Mouse (Mus musculus): Measurements from ENCODE around the gene Krtap12-1. TPM values are rescaled to one million over a fixed set of nuclear protein-coding genes. Genes with fewer than 3 reads are reported as not detected.
"Not testable (repeated sequence)": the region's sequence is repeated elsewhere in the genome, so short reads cannot be mapped to it uniquely, and the experiment has no call there.

Krtap12-1 gene
- polyA plus RNA-seq, 1 experiment = not detected

GRCm38 (mm10) chr10:77751254-77751653 lies 30.9 kb downstream of the Krtap12-1 start, which contains the start of gene Gm9736:
Gene Gm9736, minus strand, starts transcription at chr10:77751354.
- not testable (repeated sequence) for H3K27ac ChIP-seq (ENCODE audit: control insufficient read depth, insufficient read depth, low read depth, low read length); H3K36me3 ChIP-seq (ENCODE audit: control insufficient read depth, insufficient read depth, low read length); H3K27me3 ChIP-seq (ENCODE audit: control insufficient read depth, insufficient read depth, low read length); H3K4me3 ChIP-seq (ENCODE audit: control insufficient read depth, low read depth, low read length); H3K4me1 ChIP-seq (ENCODE audit: control insufficient read depth, insufficient read depth, low read length)

- H3K36me3 ChIP-seq (ENCODE audit: control insufficient read depth, insufficient read depth, low read length); H3K27ac ChIP-seq (ENCODE audit: control insufficient read depth, insufficient read depth, low read depth, low read length); H3K4me3 ChIP-seq (ENCODE audit: control insufficient read depth, low read depth, low read length); H3K27me3 ChIP-seq (ENCODE audit: control insufficient read depth, insufficient read depth, low read length); H3K4me1 ChIP-seq (ENCODE audit: control insufficient read depth, insufficient read depth, low read length): not testable (repeated sequence)
Measured at GRCm38 (mm10) chr10:77752312-77752711, 31.9 kb downstream of the Krtap12-1 start.

GRCm38 (mm10) chr10:77753448-77753847 lies 33.0 kb downstream of the Krtap12-1 start:
- H3K4me3 ChIP-seq (ENCODE audit: control insufficient read depth, low read depth, low read length) = no peak overlapping the region
- no peak overlapping the region for H3K27ac ChIP-seq (ENCODE audit: control insufficient read depth, insufficient read depth, low read depth, low read length)
- H3K36me3 ChIP-seq (ENCODE audit: control insufficient read depth, insufficient read depth, low read length) = no peaks in the 10 kb centered on the region
- H3K4me1 ChIP-seq (ENCODE audit: control insufficient read depth, insufficient read depth, low read length) = no peaks in the 10 kb centered on the region
- H3K27me3 ChIP-seq (ENCODE audit: control insufficient read depth, insufficient read depth, low read length) = no peaks in the 10 kb centered on the region
- TF ChIP-seq POLR2A (IDR thresholded peaks at IDR 0.05; ENCODE audit: control insufficient read depth, low read depth, low read length) = no peak
- TF ChIP-seq CTCF (IDR thresholded peaks at IDR 0.05; ENCODE audit: control insufficient read depth, insufficient read depth, insufficient replicate concordance, low read depth, low read length) = no peak

- not testable (repeated sequence) for H3K4me3 ChIP-seq (ENCODE audit: control insufficient read depth, low read depth, low read length); H3K27ac ChIP-seq (ENCODE audit: control insufficient read depth, insufficient read depth, low read depth, low read length); H3K27me3 ChIP-seq (ENCODE audit: control insufficient read depth, insufficient read depth, low read length); H3K4me1 ChIP-seq (ENCODE audit: control insufficient read depth, insufficient read depth, low read length); H3K36me3 ChIP-seq (ENCODE audit: control insufficient read depth, insufficient read depth, low read length)
Measured at GRCm38 (mm10) chr10:77759582-77759981, 39.2 kb downstream of the Krtap12-1 start, which contains the start of gene Gm3233. Gene Gm3233, minus strand, starts transcription at chr10:77759682.

DNA sequence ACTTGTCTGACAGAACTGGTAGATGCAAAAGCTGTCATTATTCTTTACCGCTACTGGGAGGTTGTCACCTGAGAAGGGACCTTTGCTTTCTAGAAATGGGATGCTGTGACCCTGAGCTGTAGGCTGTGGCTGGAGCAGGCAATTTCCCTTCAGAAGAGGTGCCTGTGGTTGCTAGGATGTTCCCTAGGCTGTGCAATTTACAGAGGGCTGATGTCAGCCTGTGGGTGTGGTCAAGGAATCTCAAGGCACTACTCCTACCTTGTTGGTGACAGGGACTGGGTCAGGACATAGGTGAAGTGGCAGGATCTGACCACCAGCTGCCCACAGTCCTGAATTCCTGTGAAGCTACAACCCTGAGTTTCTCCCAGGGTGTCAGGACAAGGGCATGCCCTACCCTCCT lies 49.3 kb downstream of the Krtap12-1 start:
- Histone ChIP-seq H3K27ac (ENCODE audit: control insufficient read depth, insufficient read depth, low read depth, low read length) (no peak overlapping the region), H3K36me3 (ENCODE audit: control insufficient read depth, insufficient read depth, low read length) (no peaks in the 10 kb centered on the region), H3K27me3 (ENCODE audit: control insufficient read depth, insufficient read depth, low read length) (no peaks in the 10 kb centered on the region), H3K4me1 (ENCODE audit: control insufficient read depth, insufficient read depth, low read length) (no peaks in the 10 kb centered on the region), H3K4me3 (ENCODE audit: control insufficient read depth, low read depth, low read length) (no peak overlapping the region)
- TF ChIP-seq POLR2A (IDR thresholded peaks at IDR 0.05; ENCODE audit: control insufficient read depth, low read depth, low read length) (no peak), CTCF (IDR thresholded peaks at IDR 0.05; ENCODE audit: control insufficient read depth, insufficient read depth, insufficient replicate concordance, low read depth, low read length) (no peak)

Other genes with a start within 250 kb of the Krtap12-1 start
- 10.4 and 10.7 TPM in 2 replicates for gene Fam207a, start 204.8 kb upstream of the Krtap12-1 start, polyA plus RNA-seq (2012; rRNA removed)
- gene Itgb2, start 190.3 kb upstream of the Krtap12-1 start, polyA plus RNA-seq (2012; rRNA removed) = 0.77 and 0.81 TPM in 2 replicates
- gene Pttg1ip, start 138.9 kb upstream of the Krtap12-1 start, polyA plus RNA-seq (2012; rRNA removed) = 127 and 131 TPM in 2 replicates
- 83.1 and 88.6 TPM in 2 replicates for gene Sumo3, start 114.5 kb upstream of the Krtap12-1 start, polyA plus RNA-seq (2012; rRNA removed)
- gene Gm49325, start 114.4 kb upstream of the Krtap12-1 start, polyA plus RNA-seq (2012; rRNA removed) = 0.72 TPM in 1 of 2 replicates, not detected in the other
- gene Ube2g2, start 98.3 kb upstream of the Krtap12-1 start, polyA plus RNA-seq (2012; rRNA removed) = 66.1 and 70.3 TPM in 2 replicates
- gene Tspear, start 34.0 kb upstream of the Krtap12-1 start, polyA plus RNA-seq (2012; rRNA removed) = 0.07 and 0.73 TPM in 2 replicates
- not detected in 2 replicates for gene Gm19402, start 29.8 kb upstream of the Krtap12-1 start, polyA plus RNA-seq (2012; rRNA removed)
- gene Gm9508, start 23.4 kb upstream of the Krtap12-1 start, polyA plus RNA-seq (2012; rRNA removed) = not detected in 2 replicates
- not detected in 2 replicates for gene Gm10272, start 14.0 kb upstream of the Krtap12-1 start, polyA plus RNA-seq (2012; rRNA removed)
- not detected in 2 replicates for gene Gm10024, start 9.1 kb upstream of the Krtap12-1 start, polyA plus RNA-seq (2012; rRNA removed)
- gene Gm10142, start 4.8 kb upstream of the Krtap12-1 start, polyA plus RNA-seq (2012; rRNA removed) = not detected in 2 replicates
- not detected in 2 replicates for gene Gm10100, start 5.9 kb downstream of the Krtap12-1 start, polyA plus RNA-seq (2012; rRNA removed)
- not detected in 2 replicates for gene Gm18596, start 22.0 kb downstream of the Krtap12-1 start, polyA plus RNA-seq (2012; rRNA removed)
- gene Gm9736, start 30.8 kb downstream of the Krtap12-1 start, polyA plus RNA-seq (2012; rRNA removed) = not detected in 2 replicates
- gene Gm3233, start 39.1 kb downstream of the Krtap12-1 start, polyA plus RNA-seq (2012; rRNA removed) = not detected in 2 replicates
- gene Gm3238, start 50.7 kb downstream of the Krtap12-1 start, polyA plus RNA-seq (2012; rRNA removed) = not detected in 2 replicates
- not detected in 2 replicates for gene Gm7138, start 56.3 kb downstream of the Krtap12-1 start, polyA plus RNA-seq (2012; rRNA removed)
- not detected in 2 replicates for gene Gm3250, start 61.9 kb downstream of the Krtap12-1 start, polyA plus RNA-seq (2012; rRNA removed)
- not detected in 2 replicates for gene Gm7137, start 67.6 kb downstream of the Krtap12-1 start, polyA plus RNA-seq (2012; rRNA removed)
- not detected in 2 replicates for gene Gm9639, start 74.5 kb downstream of the Krtap12-1 start, polyA plus RNA-seq (2012; rRNA removed)
- not detected in 2 replicates for gene Gm19668, start 78.5 kb downstream of the Krtap12-1 start, polyA plus RNA-seq (2012; rRNA removed)
- gene Gm9507, start 91.2 kb downstream of the Krtap12-1 start, polyA plus RNA-seq (2012; rRNA removed) = not detected in 2 replicates
- gene Gm2696, start 94.1 kb downstream of the Krtap12-1 start, polyA plus RNA-seq (2012; rRNA removed) = not detected in 2 replicates
- gene Krtap10-4, start 106.5 kb downstream of the Krtap12-1 start, polyA plus RNA-seq (2012; rRNA removed) = 1.2 and 1.4 TPM in 2 replicates
- not detected in 2 replicates for gene Krtap10-10, start 115.3 kb downstream of the Krtap12-1 start, polyA plus RNA-seq (2012; rRNA removed)
- gene Gm36176, start 126.2 kb downstream of the Krtap12-1 start, polyA plus RNA-seq (2012; rRNA removed) = not detected in 2 replicates
- gene Gm10318, start 132.3 kb downstream of the Krtap12-1 start, polyA plus RNA-seq (2012; rRNA removed) = not detected in 2 replicates
- gene Gm3285, start 141.4 kb downstream of the Krtap12-1 start, polyA plus RNA-seq (2012; rRNA removed) = not detected in 2 replicates
- gene Lrrc3, start 181.9 kb downstream of the Krtap12-1 start, polyA plus RNA-seq (2012; rRNA removed) = 0.57 and 1.1 TPM in 2 replicates
- 0.17 and 0.30 TPM in 2 replicates for gene Trpm2, start 250.0 kb downstream of the Krtap12-1 start, polyA plus RNA-seq (2012; rRNA removed)